Mouse (Mus musculus): ENCODE measurements at regions not wholly inside any gene's neighbourhood (a gene's known extent, or its start where the extent isn't known, plus 50 kb on each side); places are given as distances from the start of the nearest gene placed in this dataset.

- TF ChIP-seq GATA1 (IDR thresholded peaks at IDR 0.05; ENCODE audit: borderline replicate concordance, low read length) (no peak), FLI1 (IDR thresholded peaks at IDR 0.05; ENCODE audit: low read length) (no peak)
These were observed 102.6 kb upstream of the Arid1b start for GRCm38 (mm10) chr17:4891576-4891975.
